Mouse (Mus musculus) frontal cortex, postnatal 25 days (tissue): Measurements from ENCODE around the gene Tmem256.

ENCODE experiments used
- DNase-seq, 2 experiments: peaks; one replicate each; pipeline ENCODE4 v3.0.0; 2022; ENCODE audit warnings: low spot score in 2 of 2

The Tmem256 gene

DNA sequence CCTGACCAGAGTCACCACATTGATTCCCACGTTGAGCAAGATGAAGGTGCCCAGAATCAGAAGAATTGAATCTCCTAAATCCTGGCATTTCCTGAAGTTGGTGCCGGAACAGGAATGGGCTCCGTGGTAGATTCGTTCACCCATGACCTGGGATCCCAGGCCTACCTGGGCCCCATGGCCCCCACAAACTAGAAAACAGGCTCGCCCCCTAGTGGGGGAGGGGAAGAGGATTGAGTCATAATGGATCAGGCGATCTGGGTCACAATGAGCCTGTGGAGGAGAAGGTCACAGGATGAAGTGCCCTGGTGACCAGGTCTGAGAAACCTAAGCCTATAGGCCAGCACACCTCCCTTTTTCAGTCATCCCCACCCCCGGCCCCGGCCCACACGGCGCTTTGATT is 23.2 kb upstream of the Tmem256 start, which contains the start of gene Gm39566:
TSS of gene Gm39566 (minus strand) at position 144 of the 400 bp plus-strand sequence.
- no peak for DNase-seq

DNA sequence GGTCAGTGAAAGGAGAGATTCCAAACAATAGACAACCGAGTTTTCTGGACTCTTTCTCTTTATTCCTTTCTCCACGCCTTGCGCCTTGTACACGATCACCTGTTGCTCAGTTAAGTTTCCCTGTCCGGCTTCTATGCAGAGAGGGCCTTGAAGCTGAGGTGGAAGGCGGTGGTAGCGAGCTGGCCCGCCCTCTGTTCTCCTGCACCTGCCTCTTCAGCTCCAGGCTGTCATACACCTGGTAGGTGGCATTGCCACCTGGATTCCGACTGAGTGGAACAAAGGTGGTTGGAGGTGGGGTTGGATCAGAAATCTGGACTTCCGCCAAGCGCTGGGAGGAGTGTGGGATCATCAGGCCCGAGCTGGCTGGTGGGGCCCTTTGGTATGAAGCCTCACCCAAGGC is 21.8 kb upstream of the Tmem256 start:
- DNase-seq: no peak

DNA sequence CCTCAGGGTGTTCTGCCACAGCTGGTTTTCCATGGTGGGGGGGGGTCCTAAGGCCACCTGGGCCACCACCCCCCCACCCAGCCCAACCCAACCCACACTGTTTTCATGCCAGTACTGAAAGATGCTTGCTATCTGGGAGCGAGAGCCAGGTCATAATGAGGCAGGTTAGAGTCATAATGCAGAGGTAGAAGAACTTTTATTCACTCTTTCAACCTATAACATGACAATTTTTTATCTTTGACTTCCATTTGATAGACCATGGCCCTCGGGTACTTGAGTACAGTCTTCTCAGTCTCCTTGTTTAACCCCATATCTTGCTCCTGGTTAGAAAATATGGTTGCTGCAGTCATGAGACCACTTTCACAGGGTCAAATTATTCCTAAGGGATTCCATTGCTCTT is 19.9 kb upstream of the Tmem256 start, which contains the start of gene Spem2:
TSS of gene Spem2 (minus strand) at position 101 of the 400 bp plus-strand sequence.
- no peak for DNase-seq

DNA sequence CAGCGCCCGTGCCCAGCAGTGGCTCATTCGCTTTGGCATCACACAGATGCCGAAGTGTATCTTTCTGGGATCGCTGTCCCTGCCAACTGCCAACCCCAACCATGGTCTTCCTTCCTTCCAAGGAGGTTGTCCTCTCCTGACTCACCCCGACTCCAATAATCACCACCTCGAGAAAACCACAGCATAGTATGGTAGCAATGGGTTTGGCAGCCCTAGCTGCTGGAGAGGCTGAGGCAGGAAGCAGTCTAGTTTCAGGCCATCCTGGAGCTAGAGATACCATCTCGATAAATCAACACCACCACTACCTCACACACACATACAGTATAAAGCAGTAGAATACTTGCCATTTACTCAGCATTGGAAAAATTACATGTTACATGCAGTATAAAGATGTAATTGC is 19.4 kb upstream of the Tmem256 start:
- DNase-seq: no peak

DNA sequence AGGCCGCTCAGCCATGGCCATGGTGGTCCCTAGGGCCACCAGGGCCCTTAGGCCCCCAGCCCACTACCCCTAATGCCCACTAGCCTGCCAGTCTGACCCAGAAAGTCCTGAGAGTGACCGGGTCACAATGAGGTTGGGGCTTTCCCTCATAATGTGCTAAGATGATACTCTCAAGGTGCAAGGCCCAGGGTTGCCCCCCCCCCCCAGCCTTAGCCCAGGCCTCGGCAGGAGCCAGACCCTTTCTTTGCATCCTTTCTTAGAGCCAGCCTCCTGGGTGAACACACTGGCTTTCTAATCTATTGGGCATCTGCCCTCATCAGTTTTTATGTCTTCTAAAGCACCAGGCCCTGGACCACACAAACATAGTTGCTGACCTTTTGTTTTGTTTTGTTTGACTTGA is 16.2 kb upstream of the Tmem256 start, which contains the start of gene Spem1:
TSS of gene Spem1 (minus strand) at position 101 of the 400 bp plus-strand sequence.
- no peak for DNase-seq

DNA sequence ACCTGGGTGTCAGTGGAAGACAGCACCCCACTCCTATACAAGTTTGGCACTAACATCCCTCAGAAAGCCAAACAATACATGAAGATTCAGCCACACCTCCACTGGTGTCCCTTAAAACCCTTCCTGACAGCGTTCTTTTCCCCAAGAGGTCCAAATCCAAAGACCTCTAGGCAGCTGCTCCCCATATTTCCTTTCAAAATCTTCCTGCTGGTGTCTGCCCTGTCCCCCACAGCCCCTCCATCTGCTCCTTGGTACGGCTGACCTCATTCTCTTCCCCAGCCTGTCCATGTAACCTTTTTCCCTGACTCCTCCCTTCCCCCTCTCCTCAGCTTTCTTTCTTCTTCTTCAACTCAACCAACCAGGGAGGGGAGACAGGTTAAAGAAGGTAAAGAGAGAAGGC is 14.9 kb upstream of the Tmem256 start:
- no peak for DNase-seq

DNA sequence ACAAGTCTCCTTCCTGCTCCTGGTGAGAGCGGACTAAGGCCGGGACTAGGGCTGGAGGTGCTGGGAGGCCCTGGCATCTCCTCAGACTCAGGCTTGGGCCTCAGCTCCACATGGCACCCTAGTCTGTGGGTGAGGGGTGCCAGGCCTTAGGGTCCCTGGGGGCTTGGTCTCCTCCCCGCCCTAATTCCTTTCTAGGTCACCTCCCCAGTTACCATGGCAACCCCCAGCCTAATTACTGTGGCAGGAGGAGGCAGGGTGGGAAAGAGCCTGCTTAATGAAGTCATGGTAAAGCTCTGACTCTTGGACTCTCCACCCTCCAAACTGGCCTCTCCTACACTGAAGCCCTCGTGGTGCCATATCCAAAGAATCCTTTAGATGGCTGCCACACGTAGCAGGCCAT is 9.5 kb upstream of the Tmem256 start:
- no peak for DNase-seq

DNA sequence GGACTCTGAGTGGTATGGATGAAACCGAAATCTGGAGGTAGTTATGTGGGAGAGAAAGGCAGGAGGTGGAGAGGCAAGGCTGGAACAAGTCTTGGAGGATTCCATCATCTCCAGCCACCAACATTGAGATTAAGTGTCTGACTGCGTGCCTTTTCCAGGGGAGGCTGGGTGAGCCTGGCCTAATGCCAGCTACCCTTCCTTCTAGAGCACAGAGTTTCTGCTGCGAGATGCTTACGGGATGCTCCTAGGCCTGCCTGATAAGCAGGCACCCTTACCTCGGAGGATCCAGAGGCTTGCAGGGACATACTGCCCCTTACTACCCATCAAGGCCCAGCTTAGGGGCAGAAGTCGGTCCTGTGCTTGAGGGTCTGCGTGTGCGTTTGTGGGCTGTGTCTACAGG is 4.8 kb upstream of the Tmem256 start:
- no peak for DNase-seq

DNA sequence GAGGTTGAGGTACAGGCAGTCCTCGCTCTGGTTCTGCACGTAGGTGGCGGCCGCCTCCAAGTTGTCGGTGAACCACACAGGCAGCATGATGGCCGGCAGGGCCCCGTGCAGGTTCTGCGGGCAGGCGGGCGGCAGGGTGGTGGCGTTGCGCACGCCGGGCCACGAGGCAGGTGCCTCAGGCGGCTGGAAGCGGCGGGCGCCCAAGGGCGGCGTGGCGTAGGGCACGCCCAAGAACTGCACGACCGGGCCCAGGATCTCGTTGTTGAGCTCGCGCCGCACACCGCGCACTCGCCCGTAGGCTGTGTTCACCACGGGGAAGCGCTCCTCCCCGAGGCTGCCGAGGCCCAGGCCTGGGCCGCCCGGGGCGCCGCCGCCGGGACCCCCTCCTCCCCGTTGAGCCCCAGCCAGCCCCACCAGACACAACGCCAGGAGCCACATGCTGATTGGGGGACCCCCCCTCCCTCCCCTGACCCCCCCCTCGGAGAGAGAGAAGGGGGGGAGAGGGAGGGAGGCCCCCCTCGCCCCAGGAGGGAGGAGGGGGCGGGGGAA is 4.2 kb upstream of the Tmem256 start:
- DNase-seq: no peak

DNA sequence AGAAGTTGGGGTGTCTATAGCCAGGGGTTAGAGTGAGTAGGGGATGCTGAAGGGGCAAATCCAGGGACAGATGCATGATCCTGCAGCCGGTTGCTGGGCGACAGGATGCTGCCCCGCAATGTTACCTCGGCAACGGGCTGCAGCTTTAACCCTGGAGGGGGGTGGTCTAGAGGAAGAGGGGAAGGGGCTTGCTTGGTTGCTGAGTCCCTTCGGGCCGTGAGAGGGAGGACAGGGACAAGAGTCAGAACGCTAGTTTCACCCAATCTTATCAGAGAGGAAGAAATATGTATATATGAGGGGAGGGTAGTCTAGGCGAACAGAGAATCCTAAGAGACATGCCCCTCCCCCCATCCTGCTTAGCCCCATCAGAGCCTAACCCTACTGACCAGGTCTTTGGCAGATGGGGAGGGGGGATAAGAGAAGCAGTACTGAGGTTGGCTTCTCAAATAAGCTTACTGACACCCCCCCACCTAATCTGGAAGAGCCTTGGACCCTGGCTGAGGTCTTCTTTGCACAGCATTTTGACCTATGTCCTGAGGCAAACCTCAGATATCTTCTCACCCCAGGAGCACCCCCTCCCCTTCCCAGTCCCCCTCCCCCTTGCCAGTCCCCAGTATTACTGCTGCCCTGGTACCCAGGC is 2.9 kb upstream of the Tmem256 start:
- DNase-seq: no peak

DNA sequence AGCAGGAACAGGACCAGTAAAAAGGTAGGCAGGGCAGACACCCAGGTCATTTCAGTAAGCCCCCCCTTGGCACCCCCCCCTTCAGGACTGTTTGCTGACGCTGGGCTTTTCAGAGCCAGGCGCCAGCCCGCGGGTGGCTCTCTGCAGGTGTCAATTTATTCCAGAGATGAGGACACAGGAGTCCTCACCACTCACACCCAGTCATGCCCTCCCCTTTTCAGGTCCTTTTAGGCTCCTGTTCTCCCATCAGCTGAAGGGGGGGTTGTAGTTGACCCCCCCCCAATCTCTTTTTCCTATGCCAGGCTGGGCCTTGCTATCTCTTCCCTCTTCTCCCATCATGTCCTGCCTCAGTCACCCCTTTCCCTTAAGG is 2.4 kb upstream of the Tmem256 start:
- DNase-seq: no peak

DNA sequence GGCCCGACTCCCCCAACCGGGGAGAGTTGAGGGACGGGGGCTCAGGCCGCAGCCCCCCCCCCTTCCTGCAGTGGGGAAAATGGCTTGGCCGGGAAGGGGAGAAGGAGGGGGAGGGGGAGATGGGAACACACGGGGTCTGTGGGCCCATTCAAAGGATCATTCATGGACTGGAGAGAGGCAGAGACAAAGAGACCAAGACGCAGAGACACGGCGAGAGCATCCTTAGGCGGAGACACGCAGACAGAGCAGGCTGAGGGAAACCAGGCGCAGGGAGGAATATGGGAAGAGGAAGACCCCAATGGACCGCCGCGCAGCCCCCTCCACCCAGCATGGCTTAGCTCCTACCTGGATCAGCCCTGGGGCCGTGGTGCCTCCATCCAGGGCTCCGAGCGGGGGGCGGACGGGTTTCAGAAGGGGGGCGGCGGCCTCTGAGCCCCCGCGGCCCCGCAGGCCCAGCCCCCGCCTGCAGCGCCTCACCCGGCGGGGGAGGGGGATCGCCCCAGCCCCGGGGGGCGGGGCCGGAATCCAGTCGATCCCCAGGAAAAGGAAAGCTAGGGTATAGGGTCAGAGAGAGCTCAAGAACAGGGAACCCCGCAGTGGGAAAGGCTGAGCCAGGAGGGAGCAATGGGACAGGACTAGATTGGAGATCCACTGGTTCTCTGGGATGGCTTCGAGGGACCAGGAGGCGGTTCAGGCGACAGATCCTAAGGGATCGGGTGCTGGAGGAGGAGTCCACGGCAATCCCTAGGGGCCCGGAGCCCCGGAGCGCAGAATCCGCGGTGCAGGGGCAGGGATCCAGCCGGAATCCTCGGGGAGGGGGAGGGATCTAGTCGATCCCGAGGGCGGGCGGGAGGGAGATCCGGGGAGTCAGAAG is 1.4 kb upstream of the Tmem256 start:
- peak; percentile 25 to 32 for DNase-seq

DNA sequence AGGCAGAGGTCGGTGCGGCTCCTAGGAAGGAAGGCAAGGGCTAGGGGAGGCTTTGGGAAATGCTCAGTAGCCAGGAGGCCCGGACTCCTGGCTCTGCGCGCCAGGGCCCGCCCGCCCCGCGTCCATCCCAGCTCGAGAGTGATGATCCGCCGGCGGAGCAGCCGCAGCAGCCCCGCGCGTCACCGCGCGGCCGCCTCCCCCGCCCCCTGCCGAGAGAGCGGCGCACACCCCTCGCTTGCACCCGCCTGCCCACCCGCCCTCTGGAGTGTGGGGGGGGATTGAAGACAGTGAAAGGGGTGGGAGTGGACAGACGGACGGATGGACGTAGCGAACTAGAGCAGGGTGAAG is 736 bp upstream of the Tmem256 start, which contains the start of gene Nlgn2:
TSS of gene Nlgn2 (minus strand) at position 181 of the 348 bp plus-strand sequence.
- no peak for DNase-seq

DNA sequence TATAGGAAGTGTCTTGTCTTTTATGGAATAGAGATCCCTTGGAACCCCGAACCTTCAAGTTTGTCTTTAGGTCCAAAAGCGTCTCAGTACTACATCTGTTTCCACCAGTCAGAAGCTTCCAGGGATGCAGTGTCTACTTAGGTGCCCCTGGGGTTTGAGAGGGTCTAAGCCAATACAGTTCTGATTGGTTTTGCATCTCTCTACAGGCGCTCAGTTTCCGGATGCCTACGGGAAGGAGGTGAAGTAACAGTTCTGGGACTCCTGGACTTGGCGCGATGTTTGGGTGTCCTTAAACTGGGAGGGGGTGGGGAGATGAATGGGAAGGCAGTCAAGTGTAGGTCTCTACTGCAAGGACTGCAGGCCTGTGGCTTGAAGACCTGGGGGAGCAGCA is 395 bp downstream of the Tmem256 start:
- DNase-seq: no peak

DNA sequence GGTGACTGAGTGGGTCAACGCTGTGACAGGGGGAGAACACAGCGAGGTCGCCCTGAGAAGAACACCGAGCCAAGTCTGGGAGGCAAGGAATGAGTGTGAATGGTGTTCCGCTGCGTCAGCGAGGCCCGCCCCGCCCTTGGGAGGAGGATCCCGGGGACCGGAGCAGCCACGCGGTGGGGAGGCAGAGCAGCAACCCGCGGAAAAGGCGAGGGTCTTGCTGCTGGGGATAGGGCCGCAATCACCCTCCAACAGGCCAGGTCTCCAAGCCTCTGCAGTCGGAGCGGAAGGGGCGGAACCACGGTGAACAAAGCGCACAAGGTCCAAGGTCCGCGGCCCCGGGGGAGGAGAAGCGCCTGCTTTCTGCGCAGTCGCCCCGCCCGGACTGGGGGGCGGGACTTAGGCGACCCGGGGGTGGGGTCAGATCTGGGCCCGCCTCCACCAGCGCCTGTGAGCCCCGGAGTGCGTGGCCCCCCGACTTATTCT is 7.9 kb downstream of the Tmem256 start, which contains the start of gene Plscr3:
TSS of gene Plscr3 (plus strand) at position 179 of the 483 bp plus-strand sequence.
- peak; percentile 72 to 77 for DNase-seq

DNA sequence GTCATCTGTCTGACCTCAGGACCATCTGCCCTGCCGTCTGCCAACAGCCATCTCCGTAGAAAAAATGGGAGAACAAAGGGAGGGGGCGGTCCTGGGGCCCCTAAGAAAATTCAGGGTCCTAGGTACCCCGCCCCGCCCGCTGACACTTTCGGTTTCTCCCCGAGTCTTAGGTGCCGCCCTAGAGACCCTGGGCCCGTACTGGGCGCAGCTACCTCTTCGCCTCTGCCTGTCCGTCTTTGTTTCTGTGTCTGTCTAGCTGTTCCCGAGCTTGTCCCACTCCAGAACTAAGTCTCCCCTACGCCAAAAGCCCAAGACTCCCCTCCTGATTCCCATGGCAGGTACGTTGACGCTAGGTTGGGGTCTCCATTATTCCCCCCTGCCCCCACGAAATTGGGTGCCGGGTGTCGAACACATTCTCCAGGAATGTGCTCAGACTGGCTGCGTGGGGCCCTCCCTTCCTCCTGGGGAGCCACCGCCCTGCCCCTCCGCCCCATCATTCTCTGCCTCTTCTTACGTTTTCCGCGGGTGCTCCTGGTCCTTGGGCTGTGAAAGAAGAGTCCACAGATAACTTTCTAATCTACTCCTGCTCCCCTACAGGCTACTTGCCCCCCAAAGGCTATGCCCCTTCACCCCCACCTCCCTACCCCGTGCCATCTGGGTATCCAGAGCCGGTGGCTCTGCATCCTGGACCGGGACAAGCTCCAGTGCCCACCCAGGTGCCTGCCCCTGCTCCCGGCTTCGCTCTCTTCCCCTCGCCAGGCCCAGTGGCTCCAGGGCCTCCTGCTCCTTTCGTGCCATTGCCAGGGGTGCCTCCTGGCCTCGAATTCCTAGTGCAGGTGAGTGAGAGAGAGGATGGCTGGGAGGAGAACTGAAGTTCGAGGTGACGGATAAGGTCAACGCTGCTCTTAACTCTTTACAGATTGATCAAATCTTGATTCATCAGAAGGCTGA is 8.7 kb downstream of the Tmem256 start:
- no peak for DNase-seq

DNA sequence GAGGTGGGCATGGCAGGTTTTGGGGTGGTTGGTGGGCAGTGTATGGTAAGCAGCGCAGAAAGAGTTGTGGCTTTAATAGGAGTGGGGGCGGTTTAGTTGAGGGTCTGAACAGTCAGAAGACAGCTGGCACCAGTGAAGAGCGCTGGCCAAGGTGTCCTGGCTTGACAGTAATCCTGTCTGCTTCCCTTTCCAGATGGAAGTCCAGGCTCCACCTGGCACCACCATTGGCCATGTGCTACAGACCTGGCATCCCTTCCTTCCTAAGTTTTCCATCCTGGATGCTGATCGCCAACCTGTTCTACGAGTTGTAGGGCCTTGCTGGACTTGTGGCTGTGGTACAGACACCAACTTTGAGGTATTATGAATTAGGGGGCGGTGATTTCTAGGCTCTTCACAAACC is 9.7 kb downstream of the Tmem256 start:
- DNase-seq: no peak

DNA sequence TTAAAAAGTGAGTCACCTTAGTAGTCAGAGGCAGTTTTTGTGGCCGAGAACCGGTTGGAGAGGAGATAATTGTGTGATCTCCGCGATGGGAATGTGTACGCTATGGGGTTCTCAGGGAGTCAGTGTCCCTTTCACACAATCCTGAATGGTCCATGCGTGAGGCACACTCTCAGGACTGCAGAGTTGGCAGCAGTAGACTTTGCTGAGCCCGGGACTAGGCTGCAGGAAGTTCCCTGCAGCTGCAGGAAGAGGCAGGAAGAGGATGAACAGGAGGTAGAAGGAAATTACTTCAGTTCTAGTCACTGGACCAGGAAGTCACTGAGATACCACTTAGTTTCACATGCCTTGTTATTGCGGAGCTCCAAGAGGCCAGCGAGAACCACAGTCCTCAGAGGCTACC is 10.8 kb downstream of the Tmem256 start:
- no peak for DNase-seq

DNA sequence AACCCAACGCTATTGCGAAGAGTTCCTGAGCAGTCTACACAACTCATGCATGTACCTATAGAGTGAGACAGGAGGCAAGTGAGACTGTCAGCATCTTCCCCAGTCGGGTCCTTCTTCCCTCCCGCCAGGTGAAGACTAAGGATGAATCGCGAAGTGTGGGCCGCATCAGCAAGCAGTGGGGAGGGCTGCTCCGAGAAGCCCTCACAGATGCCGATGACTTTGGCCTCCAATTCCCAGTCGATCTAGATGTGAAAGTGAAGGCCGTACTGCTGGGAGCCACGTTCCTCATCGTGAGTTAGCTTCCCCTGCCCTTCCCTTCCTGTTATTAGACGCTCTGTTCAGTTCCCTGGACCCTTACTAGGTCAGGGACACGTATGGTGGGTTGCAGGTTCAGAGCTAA is 11.6 kb downstream of the Tmem256 start:
- DNase-seq: no peak

DNA sequence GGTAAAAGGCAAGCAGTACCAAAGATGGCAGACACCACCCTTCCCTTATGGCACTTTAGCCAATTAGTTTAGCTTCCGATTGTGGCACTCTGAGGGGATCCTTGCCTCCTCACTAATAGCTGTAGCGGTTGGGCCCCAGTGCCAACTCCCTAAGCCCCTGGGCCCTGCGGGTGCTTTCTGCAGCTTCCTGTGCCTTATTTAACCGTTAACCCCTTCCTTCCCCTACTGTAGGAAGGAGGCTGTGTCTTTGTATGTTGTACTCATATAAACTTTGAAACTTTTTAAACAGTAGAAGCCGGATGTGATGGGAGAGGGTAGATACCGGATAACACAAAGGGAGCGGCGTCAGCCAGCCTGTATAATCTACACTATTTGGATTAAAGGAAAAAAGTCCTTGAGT is 12.4 kb downstream of the Tmem256 start:
- no peak for DNase-seq

DNA sequence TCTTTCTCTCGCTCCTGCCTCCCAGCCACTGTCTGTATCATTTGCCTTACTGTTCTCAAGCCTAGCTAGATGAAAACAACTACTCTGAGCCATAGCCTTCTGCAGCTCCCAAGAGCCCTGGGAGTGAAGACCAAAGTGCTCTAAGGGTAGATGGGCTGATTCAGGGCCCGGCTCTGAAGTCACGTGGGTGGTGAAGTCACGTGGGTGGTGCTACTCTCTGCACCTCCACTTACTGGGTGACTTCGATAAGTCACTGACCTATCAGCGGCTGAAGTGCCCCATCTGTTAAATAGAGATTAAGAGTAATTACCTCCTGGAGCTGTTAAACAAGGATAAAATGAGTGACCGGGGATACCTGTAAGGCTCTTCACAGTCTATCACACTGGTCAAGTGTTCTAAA is 15.7 kb downstream of the Tmem256 start:
- no peak for DNase-seq
